Mouse (Mus musculus) gastrocnemius, postnatal 36 days (tissue): ENCODE results near the gene Arid1b. TPM values are rescaled to one million over a fixed set of nuclear protein-coding genes. Genes with fewer than 3 reads are reported as not detected.

Experiments used
- DNase-seq, 2 experiments: peaks; one replicate each; pipeline ENCODE4 v3.0.0; 2022
- intact Hi-C: fragments of 180-260 bp; cut with DNase I; formaldehyde crosslinking; loops from one replicate; pipeline ENCODE4 v1.15.1; 2025
- total RNA-seq, 2 experiments: library from RNA; stranded (reverse); gene quantifications; 2 replicates each; pipeline ENCODE4 v1.2.3; 2021

The Arid1b gene
- total RNA-seq, 2 experiments from 2014 or later = 28.6 to 31.6 TPM

GRCm38 (mm10) chr17:5134271-5134670, 140.1 kb downstream of the Arid1b start:
- intact Hi-C loops = no loop called here
- DNase-seq = no peak

DNA sequence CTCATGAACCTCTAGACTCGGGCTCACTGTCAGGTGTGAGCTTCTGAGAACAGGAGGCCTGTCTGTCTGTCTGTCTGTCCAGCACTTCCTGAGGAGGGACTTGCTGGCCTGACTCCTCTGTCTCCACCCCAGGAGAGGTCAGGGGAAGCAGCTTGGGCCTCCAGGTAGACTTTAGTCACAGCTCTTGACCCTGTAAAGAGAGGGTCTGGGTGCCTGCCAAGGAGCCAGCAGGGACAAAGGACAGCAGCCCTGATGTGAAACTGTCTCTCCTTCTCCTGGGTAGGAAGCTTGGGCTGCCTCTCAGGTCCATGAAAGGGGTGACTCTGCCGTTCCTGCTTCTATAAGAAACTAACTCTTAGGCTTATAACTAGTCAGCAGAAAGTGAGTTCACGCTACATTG, 143.8 kb downstream of the Arid1b start:
- no peak for DNase-seq
- intact Hi-C loops = no loop called here

GRCm38 (mm10) chr17:5138641-5139205, 144.6 kb downstream of the Arid1b start:
- intact Hi-C loops = no loop called here
- peak in 1 of 2 experiments; percentile 36 for DNase-seq

DNA sequence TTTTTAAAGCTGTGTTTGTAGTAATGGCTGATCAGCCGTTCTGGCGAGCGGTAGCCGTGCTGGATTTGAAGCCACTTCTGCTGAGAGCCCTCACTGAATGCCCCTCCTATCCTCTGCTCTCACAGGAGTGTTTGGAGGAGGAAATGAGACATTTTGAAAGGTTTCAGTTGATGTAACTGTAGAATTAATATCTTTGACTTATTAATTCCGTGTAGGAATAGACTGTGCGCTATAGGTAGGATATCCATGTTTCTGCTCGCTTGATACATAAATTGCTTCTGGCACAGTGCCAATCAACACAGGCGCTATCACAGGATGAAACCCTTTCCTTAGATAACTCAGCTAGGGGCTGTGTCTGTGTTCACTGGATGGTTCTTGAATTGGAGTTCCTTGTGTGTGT, 145.4 kb downstream of the Arid1b start:
- intact Hi-C loops = no loop called here
- DNase-seq = no peak

DNA sequence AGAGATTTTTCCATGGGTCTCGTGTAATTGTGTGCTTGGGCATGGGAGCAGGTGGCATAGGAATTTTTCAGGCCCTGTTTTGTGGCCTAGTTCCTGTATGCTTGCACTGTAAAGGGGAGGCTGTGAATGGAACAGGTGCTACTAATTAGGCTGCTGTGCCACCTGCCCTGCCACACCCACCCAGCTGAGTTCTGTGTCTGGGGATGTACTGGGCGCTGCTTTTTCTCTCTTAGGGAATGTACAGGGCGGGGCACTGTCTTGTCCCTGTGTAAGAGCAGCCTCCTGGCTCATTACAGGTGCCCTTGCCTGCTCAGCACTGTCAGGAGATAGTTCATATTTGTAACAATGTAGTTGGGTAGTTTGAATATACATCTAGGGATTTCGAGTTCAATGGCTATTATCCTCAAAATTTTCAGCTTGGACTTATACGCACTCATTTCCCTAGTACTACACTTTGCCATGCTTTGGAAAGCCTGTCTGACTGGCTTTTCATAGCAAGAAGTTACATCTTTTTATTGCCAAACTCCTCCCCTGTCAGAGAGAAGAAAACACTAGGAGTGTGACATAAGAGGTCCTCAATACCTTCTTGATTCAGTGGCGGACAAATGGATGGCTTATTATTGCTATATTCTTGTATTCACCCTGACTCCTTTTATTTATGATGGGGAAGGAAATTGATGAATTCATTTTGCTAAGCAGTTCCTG, 149.8 kb downstream of the Arid1b start:
- DNase-seq = no peak
- intact Hi-C loops = loop anchor here (5.0 kb wide), 1 partner anchor 43 kb away; no protein-coding TSS in a partner anchor

GRCm38 (mm10) chr17:5150660-5151063, 156.5 kb downstream of the Arid1b start:
- intact Hi-C loops = no loop called here
- peak in 1 of 2 experiments; percentile 39 for DNase-seq

GRCm38 (mm10) chr17:5151852-5152251, 157.7 kb downstream of the Arid1b start:
- DNase-seq = no peak
- intact Hi-C loops = no loop called here

GRCm38 (mm10) chr17:5153461-5153860, 159.3 kb downstream of the Arid1b start:
- intact Hi-C loops = no loop called here
- no peak for DNase-seq

DNA sequence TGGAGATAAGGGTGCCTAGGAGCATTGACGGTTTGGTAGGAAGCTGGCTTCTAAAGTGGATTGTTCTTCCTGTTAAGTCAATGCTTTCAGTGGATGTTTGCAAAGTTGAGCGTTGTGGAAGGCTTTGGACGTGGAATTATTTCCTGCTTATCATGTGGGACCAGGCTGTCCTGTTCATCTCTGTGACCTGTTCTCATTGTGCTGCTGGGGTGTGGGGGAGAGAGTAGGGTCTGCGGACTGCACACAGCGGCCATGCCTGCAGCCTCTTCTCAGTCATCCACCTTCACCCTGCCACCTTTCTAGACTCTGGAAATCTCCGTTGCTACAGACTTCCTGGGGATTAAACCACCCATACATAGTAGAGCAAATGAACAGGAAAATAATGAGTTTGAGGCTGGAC, 160.2 kb downstream of the Arid1b start:
- no peak for DNase-seq
- intact Hi-C loops = no loop called here

DNA sequence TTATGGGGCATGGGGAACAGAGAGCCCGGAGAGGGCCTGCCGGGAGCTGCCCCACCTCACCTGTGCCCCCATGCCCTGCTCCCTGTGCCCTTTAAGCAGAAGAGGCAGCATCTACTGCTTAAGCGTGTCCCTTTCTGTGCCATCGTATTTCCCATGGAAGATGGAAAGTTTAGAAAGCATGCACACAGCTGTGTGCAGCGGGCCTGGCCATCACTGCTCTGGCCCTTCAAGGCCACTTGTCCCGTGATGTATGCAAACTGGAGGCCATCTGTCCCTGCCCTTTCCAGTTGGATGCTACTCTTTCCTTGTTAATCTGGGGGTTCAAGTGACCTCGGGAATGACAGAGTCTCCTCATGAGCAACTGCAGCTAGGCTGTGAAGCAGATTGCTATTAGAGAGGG, 163.5 kb downstream of the Arid1b start:
- intact Hi-C loops = no loop called here

GRCm38 (mm10) chr17:5162525-5162924, 168.4 kb downstream of the Arid1b start:
- intact Hi-C loops = no loop called here
- no peak for DNase-seq

More for the DNA sequence above, 163.5 kb downstream of the Arid1b start:
- DNase-seq = no peak

- intact Hi-C loops = no loop called here
These were observed 169.2 kb downstream of the Arid1b start for GRCm38 (mm10) chr17:5163251-5163826.

GRCm38 (mm10) chr17:5164794-5165193, 170.7 kb downstream of the Arid1b start:
- intact Hi-C loops = no loop called here
- DNase-seq = no peak

More at GRCm38 (mm10) chr17:5163251-5163826, 169.2 kb downstream of the Arid1b start:
- DNase-seq = no peak

- DNase-seq = no peak
- intact Hi-C loops = no loop called here
These were observed 171.2 kb downstream of the Arid1b start for GRCm38 (mm10) chr17:5165201-5165825.

- DNase-seq = no peak
- intact Hi-C loops = no loop called here
These were observed 172.0 kb downstream of the Arid1b start for GRCm38 (mm10) chr17:5166175-5166574.

DNA sequence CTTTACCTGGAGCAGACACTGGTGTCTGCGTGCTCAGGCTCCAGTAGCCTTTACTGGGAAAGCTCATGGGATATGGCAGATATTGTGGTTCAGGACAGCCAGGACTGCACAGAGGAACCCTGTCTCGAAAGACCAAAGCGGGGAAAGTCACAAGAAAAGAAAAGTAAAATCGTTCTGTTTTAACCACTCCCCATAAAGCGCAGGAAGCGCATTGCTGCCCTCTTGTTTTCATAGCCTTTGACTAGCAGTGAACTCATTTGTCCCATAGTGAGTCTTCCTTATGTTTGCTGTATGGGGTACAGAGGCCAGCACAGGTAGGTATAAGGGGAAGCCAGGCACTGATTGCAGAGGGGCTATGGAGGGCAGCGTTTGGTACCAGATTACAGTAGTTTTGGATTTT, 173.9 kb downstream of the Arid1b start:
- intact Hi-C loops = no loop called here
- DNase-seq = no peak

DNA sequence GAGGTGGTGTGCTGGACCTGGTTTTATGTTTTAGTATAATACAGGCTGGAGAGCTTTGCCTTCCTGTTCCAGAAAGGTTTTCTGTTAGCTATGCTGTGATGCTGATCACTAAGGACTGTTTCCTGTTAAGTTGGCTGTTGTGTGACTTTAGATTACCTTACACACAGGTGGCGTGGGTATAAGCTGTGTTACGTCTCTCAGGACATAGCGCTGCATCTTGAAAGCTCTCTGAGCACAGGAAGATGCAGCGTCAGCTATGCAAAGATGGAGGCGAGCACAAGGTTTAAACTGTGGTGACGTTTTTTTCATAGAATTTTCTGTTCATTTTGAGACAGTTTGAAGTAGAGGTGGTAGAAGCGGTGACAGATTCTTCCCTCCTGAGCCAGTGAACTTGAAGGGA, 174.5 kb downstream of the Arid1b start:
- no peak for DNase-seq
- intact Hi-C loops = no loop called here

DNA sequence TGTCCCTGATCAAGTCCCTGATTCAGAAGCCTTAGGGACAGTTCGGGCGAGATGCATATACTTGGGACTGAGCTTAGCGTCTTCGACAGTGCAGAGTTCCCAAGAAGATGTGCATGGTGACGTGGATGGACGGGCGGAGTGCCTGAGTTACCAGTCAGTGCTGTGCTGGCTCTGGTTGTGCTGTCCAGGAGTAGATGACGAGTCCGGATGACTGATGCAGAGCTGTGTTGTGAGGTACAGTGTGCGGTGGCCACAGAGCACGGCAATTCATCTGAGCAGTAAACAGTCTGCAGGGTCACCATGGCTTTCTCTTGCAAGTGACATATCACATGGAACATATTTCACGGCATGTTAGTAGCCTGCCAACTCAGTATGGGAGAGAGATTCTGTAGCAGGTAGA, 176.2 kb downstream of the Arid1b start:
- no peak for DNase-seq
- intact Hi-C loops = no loop called here

DNA sequence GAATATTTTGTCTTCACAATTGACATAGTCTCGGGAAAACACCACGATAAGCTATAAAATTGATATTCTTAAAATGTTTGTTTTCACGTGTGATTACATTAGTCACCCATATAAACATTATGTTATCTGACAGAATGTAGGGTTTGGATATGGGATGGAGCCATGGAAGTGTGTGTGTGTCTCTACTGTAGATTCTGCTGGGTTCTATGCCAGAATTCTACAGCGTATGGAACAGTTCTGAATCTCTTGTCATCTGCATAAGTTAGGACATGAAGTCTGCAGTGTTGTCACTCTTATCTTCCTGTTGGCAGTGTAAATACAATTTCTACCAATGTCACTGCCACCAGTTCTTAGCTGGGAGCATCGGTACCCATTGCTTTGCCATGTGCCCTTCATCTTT, 177.3 kb downstream of the Arid1b start:
- DNase-seq = no peak
- intact Hi-C loops = no loop called here

DNA sequence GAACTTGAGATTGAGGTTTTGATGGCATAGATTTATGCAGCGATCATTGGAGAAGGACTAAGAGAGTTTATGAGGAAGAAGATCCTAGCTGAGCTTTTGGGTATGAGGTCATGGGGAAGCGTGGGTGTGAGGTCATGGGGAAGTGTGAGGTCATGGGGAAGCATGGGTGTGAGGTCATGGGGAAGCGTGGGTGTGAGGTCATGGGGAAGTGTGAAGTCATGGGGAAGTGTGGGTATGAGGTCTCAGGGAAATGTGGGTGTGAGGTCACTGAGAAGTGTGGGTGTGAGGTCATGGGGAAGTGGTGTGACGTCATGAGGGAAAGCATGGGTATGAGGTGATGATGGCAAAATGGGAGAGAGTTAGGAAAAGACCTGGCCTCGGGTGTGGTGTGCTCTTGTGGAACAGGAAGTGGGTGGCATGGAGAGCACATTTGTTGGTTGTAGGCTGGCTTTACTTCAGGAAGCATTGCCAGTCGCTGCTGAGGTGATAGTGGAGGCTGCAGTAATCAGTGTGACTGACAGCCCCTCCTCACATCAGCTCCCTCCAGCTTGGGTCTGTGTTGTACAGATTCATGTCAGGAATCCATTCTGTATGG, 180.4 kb downstream of the Arid1b start:
- intact Hi-C loops = no loop called here
- no peak for DNase-seq

DNA sequence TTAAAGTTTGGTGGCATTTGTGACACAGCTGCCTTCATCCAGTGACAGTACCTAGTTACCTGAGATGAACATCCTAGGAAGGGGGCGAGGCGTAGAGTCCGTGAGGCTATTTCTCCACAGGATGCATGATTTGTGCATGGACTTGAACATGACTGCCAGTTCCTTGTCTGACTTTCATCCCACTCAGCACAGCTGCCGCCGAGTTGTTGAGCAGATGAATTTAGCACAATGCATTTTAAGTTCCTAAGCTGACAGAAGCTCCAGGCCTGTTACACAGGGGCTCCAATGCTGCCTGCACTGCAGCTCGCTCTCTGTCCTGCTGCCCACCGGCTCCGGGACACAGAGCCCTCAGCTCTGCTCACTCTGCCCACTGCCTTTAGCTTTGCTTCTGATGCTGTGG, 181.4 kb downstream of the Arid1b start:
- intact Hi-C loops = no loop called here
- DNase-seq = no peak
